Mouse (Mus musculus) gonadal fat pad, adult 2 months (tissue): Measurements from ENCODE around the gene Tcl1. TPM values are rescaled to one million over a fixed set of nuclear protein-coding genes. Genes with fewer than 3 reads are reported as not detected.
"Not testable (repeated sequence)": the region's sequence is repeated elsewhere in the genome, so short reads cannot be mapped to it uniquely, and the experiment has no call there.

Source experiments
- DNase-seq: peaks from one replicate; pipeline ENCODE4 v3.0.0-alpha.2; 2012; ENCODE audit warnings: low read depth
- polyA plus RNA-seq: library from polyadenylated mRNA; depleted of rRNA; stranded (reverse); fragments of >200 nt; gene quantifications from 2 replicates; pipeline ENCODE4 v1.2.3, GENCODE M21; 2012; rRNA removed

Tcl1 gene
- polyA plus RNA-seq: not detected in 2 replicates

GRCm38 (mm10) chr12:105222601-105223319, at the start of gene Tcl1:
Gene Tcl1, minus strand, starts transcription at chr12:105222793.
- DNase-seq: no peak

- no peak for DNase-seq
These were observed 48.7 kb upstream of the Tcl1 start for GRCm38 (mm10) chr12:105271016-105271965.

GRCm38 (mm10) chr12:105267076-105267475, 44.5 kb upstream of the Tcl1 start:
- DNase-seq: no peak

GRCm38 (mm10) chr12:105266096-105266495, 43.5 kb upstream of the Tcl1 start:
- no peak for DNase-seq

GRCm38 (mm10) chr12:105259221-105259620, 36.6 kb upstream of the Tcl1 start:
- no peak for DNase-seq

GRCm38 (mm10) chr12:105258787-105259186, 36.2 kb upstream of the Tcl1 start:
- no peak for DNase-seq

DNA sequence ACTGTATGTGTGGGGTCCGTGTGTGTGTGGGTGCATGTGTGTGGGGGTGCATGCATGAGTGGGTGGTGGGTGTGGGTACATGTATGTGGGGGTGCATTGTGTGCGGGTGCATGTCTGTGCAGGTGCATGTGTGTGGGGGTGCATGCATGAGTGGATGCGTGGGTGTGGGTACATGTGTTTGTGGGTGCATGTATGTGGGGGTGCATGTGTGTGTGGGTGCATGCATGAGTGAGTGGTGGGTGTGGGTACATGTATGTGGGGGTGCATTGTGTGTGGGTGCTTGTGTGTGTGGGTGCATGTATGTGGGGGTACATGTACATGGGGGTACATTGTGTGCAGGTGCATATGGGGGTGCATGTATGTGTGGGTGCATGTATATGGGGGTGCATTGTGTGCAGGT, 31.2 kb upstream of the Tcl1 start:
- DNase-seq: no peak

DNA sequence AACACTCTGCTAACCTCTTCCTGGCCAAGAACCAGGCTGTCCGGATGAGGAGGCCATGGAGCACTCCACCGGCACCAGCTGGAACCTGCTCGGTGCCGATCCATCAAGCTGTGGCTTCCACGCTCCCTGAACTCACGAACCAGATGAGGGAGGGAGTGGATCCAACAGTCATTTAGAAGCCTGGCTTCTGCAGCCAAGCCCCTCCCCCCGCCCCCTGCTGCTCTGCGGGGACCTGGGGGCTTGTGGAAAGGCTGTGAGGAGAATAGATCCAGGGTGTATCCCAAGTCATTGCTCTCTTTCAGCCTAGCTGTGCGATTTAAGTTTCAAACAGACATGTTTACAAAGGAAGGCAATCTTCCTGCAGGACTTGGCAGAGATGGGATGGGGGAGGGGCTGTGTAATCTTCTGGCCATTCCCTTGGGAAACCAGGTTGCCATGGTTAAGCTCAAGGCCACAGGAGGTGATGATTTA, 26.2 kb upstream of the Tcl1 start:
- DNase-seq: no peak

DNA sequence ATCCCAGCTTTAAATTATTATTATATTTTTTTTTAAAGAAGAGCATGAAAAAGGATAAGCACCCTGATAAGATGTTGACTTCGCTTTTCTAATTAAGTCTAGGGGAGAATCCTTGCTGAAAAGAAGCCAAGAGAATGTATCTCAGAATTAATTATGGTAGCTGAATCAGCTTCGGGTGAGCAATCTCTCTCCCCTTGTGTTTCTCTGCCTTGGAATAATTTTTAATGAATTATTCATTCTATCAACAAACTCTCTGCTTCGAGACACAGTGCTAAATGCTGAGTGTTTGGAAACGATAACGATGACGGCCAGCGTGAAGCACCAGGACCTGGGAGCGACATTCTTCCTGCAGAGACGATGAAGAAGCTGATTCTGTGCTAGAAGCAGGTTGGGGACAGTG, 16.5 kb upstream of the Tcl1 start:
- DNase-seq: no peak

DNA sequence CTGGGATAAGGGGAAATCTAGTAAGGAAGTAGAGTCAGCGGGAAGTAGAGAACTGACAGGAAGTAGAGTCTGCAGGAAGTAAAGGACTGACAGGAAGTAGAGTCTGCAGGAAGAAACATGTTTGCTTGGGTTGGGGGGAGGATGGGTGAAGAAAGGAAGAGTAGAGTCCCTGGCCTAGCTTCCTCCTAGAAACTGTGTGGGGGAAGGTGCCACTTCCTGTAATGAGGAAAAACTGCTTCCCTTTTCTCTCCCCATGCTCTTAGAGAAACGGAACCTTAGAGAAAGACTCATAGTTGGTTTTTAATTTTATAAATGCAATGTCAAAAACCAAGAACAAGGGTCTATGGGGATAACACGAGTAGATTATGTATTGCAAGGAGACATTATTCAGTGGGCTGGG, 12.5 kb upstream of the Tcl1 start:
- no peak for DNase-seq

DNA sequence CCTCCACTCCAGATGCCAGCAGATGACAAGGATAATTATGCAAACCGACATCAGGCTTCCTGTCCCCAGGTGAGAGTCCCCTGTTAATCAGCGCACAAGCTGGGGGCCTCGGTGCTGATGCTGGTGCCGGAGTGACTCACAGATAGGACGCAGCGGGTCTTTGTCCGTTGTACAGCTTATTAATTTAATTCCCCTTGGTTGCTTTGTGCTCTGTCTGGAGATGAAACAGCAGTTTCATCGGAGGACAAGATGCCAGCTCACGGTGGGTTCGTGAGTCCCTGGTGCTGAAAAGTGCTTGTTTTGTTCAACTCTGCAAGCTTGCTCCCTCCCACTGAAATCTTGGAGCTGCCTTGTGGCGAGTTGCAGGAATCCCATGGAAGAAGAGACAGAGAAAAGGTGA, 11.8 kb upstream of the Tcl1 start:
- no peak for DNase-seq

- DNase-seq: no peak
These were observed 2.2 kb upstream of the Tcl1 start for GRCm38 (mm10) chr12:105224621-105225320.

GRCm38 (mm10) chr12:105217101-105217760, 5.4 kb downstream of the Tcl1 start:
- DNase-seq: no peak

GRCm38 (mm10) chr12:105209231-105209630, 13.4 kb downstream of the Tcl1 start:
- DNase-seq: no peak

DNA sequence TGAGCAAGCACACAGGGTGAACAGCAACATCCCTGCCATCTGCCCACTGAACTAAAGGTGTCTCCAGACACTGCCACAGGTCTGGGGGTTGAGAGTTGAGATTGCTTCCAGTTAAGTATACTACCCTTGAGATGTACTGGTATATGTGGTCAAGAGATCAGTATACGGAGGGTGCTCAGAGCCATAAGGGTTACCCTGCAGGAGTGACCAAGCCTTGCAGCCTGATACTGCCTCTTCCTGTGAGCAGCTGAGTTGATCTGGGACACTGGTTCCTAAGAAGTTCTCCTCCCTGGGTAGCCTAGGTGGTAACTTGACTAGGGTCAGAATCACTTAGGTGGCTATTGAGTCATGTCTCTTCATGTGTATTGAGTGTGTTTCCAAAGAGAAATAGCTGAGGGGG, 14.2 kb downstream of the Tcl1 start:
- no peak for DNase-seq

DNA sequence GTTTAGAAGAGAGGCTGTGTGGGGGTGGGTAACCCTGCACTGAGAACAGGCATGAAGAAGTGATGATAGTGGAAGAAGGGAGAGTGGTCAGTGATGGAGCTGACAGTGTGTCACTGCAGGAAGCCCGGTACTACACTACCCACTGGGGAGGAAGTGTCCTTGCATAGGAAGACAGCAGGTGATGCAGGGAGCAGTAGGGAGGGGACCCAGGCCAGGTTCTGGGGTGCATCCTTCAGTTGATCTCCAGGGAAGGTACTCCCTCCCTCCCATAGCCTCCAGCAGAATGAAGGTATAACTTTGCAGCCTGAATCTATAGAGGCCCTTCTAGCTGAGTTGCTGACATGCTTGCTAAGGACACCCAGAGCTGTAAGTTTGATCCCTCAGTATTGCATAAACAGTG, 15.5 kb downstream of the Tcl1 start:
- no peak for DNase-seq

DNA sequence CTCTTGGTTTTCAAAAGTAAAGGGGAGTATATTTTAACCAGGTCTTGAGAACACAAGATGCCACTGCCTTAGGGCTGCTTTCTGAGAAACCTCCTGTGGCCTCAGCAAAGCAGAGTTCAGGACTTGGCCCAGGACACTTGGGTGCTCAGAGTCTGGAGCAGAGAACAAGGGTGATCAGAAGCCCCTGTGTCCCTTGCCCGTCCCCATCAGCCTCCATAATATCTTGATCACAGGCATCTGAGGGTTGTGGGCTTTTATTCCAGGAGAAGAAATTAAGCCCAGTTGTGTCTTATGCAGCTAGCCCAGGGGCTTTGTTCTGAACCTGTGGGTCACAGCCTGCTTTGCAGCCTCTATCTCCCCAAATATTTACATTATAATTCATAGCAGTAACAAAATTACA, 20.9 kb downstream of the Tcl1 start, which contains the start of gene Tcl1b4:
Gene Tcl1b4 (plus strand): TSS at position 301 of the 400 bp plus-strand sequence.
- not testable (repeated sequence) for DNase-seq

GRCm38 (mm10) chr12:105199684-105200497, 22.7 kb downstream of the Tcl1 start:
- not testable (repeated sequence) for DNase-seq

GRCm38 (mm10) chr12:105190743-105191142, 31.9 kb downstream of the Tcl1 start, which contains the start of gene Tcl1b3:
Gene Tcl1b3, plus strand, starts transcription at chr12:105191043.
- DNase-seq: not testable (repeated sequence)

GRCm38 (mm10) chr12:105188980-105189379, 33.6 kb downstream of the Tcl1 start:
- not testable (repeated sequence) for DNase-seq
